Mouse (Mus musculus) forebrain, embryonic 10.5 days (tissue): ENCODE measurements around the gene Olfr787. TPM values are rescaled to one million over a fixed set of nuclear protein-coding genes. Genes with fewer than 3 reads are reported as not detected.

Source experiments
- DNase-seq: peaks from one replicate; pipeline ENCODE4 v3.0.0-alpha.2; 2017; ENCODE audit warnings: low spot score; ENCODE audit errors: extremely low spot score
- H3K27ac ChIP-seq: fragments of 300-500 bp; sonication (generic); 2 replicates; pipeline ENCODE4 v1.5.1; 2016; ENCODE audit warnings: mild to moderate bottlenecking
- H3K27me3 ChIP-seq: fragments of 300-500 bp; sonication (generic); 2 replicates; pipeline ENCODE4 v1.6.1; 2016; ENCODE audit warnings: mild to moderate bottlenecking; ENCODE audit not compliant: poor library complexity, severe bottlenecking
- H3K36me3 ChIP-seq: fragments of 300-500 bp; sonication (generic); replicated peaks from 2 replicates; pipeline ENCODE4 v1.6.1; 2016; ENCODE audit warnings: mild to moderate bottlenecking, moderate library complexity
- H3K4me1 ChIP-seq: fragments of 300-500 bp; sonication (generic); 2 replicates; pipeline ENCODE4 v1.6.1; 2016
- H3K4me3 ChIP-seq: fragments of 300-500 bp; sonication (generic); 2 replicates; pipeline ENCODE4 v1.5.1; 2016; ENCODE audit warnings: mild to moderate bottlenecking, moderate library complexity
- H3K9me3 ChIP-seq: fragments of 300-500 bp; sonication (generic); 2 replicates; pipeline ENCODE4 v1.6.1; 2016; ENCODE audit warnings: mild to moderate bottlenecking, moderate library complexity
- WGBS: fragments of 180-500 bp; shearing (Covaris S2); methylation state at CpG from one replicate; pipeline ENCODE4 v1.1.7; 2016; 5-methylcytosine and 5-hydroxymethylcytosine counted together
- polyA plus RNA-seq: library from polyadenylated mRNA; unstranded; fragments of >200 nt; fragmentation: Nextera tagmentation; extraction: Ambion mirVana; gene quantifications from 2 replicates; pipeline ENCODE4 v1.2.1, GENCODE M21; 2016

Gene Olfr787
- polyA plus RNA-seq, result not detected in 2 replicates

DNA sequence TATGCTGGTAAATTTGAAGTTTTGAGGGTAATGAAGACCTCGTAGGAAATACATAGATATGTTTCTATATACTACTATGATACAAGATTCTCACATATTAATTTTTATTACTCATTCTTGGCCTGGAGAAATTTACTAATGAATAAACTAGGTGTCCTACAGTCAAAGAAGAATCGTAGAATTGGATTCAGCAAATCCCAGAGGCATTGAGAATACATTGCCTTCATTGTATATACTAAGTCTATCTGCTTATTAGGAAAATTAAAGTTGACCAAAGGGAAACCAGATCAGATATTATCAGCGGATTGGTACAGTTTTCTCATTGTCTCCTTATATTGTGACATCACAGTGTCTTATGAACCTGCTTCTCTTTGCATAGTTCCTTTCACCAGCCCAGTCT, at the start of gene Olfr787:
Olfr787 (plus strand) TSS at position 301 of the 400 bp plus-strand sequence.
- no peaks in the 10 kb centered on the region for H3K9me3 ChIP-seq
- H3K4me1 ChIP-seq, result no peaks in the 10 kb centered on the region
- no peak within 1 kb of the TSS for H3K27ac ChIP-seq
- no peaks in the 10 kb centered on the region for H3K36me3 ChIP-seq
- no peak for DNase-seq
- H3K27me3 ChIP-seq, result no peaks in the 10 kb centered on the region
- 84% methylated on average over 3 of the region's 3 CpGs for WGBS
- H3K4me3 ChIP-seq, result no peak within 1 kb of the TSS

DNA sequence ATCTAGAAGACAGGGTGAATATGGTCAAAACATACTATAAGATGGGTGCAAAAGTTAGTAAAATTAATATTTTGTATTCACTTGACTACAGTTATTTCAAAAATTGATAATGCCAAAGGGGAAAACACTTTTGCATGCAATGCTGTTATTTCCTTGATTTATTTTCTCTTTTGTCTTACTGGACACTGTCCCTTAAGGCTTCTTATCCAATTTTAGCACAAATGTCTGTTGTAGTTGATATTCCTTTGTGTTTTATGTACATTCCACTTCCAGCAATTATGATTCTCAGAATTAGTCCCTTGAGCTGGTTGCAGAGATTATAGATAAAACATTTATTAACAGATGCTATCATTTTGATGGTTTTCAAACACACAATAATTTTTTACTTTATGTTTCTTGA, 34.7 kb upstream of the Olfr787 start, which contains the start of gene Olfr786:
Olfr786 (plus strand) TSS at position 301 of the 400 bp plus-strand sequence.
- Histone ChIP-seq H3K27me3 (no peaks in the 10 kb centered on the region), H3K4me1 (no peaks in the 10 kb centered on the region), H3K9me3 (no peaks in the 10 kb centered on the region), H3K36me3 (no peaks in the 10 kb centered on the region), H3K4me3 (no peak within 1 kb of the TSS), H3K27ac (no peak within 1 kb of the TSS)
- DNase-seq, result no peak

DNA sequence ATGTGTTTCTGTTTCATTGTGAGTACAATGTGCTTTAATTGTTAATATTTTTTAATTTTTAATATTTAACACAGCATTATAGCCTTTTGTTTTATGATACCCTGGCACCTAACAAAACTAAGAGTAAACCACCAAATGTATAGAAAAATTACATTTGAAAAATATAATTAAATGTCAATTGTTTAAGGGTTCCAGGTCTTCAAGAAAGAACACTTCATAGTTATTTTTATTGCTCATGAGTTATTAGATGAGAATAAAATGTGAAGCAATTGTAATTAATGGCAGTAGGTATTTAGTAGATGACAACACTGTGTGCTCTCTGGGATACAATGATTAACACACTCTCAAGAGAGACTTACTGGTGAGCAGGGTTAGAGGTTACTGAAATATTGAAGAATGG, 9.0 kb downstream of the Olfr787 start, which contains the start of gene Olfr788:
Olfr788 (plus strand) TSS at position 301 of the 400 bp plus-strand sequence.
- H3K4me1 ChIP-seq, result no peaks in the 10 kb centered on the region
- no peaks in the 10 kb centered on the region for H3K9me3 ChIP-seq
- H3K27ac ChIP-seq, result no peak within 1 kb of the TSS
- H3K4me3 ChIP-seq, result no peak within 1 kb of the TSS
- no peaks in the 10 kb centered on the region for H3K27me3 ChIP-seq
- no peaks in the 10 kb centered on the region for H3K36me3 ChIP-seq
- DNase-seq, result no peak

DNA sequence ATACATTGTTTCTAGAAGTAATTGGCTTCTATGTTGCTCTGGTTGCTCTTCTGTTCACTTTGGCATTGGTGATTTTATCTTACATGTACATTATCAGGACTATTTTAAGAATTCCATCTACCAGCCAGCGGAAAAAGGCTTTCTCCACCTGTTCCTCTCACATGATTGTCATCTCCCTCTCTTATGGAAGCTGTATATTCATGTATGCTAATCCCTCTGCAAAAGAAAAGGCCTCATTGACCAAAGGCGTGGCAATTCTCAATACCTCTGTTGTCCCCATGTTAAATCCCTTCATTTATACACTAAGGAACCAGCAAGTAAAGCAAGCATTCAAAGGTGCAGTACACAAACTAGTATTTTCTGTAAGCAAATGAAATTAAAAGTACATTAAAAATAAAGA, 11.6 kb downstream of the Olfr787 start:
- 71% methylated on average over 2 of the region's 2 CpGs for WGBS
- no peaks in the 10 kb centered on the region for H3K9me3 ChIP-seq
- no peak for DNase-seq

DNA sequence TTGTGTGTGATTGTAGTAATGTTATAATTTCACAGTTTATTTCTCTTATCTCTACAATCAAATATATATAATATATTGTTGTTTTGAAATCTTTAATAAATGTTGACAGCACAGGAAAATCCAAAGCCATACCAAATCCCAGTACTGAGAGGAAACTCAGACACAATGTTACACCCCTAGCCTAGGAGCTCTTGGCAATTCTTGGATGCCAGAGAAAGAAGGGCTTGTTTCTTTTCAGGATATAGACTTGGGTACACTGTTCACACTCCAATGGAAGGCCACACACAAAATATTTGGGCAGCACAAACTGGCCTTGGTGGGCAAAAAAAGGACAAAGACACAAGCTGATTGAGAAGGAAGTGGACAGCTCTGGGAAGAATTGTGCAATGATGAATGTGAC, 12.1 kb downstream of the Olfr787 start:
- Histone ChIP-seq H3K4me1 (no peaks in the 10 kb centered on the region), H3K27ac (no peak overlapping the region), H3K9me3 (no peaks in the 10 kb centered on the region), H3K27me3 (no peaks in the 10 kb centered on the region), H3K36me3 (no peaks in the 10 kb centered on the region), H3K4me3 (no peak overlapping the region)
- DNase-seq, result no peak

More for the DNA sequence above, 11.6 kb downstream of the Olfr787 start:
- Histone ChIP-seq H3K4me1 (no peaks in the 10 kb centered on the region), H3K27me3 (no peaks in the 10 kb centered on the region), H3K36me3 (no peaks in the 10 kb centered on the region), H3K27ac (no peak overlapping the region), H3K4me3 (no peak overlapping the region)

DNA sequence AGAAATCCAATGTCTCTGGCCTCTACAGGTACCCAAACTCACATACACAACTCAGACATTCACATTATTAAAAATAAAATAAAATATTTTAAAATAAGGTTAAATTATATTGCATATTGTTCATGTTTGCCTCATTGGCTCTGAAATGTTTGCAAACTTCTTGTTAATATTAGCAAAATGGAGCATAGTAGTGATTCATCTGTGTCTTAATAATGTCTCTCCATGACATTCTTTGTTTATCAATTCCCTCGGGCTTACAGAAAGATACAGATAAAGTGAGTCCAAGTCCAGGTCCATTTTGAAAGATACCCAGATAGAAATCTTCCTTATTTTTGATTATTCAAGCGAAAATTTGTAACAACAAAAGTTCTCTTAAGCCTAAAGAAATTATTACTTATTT, 22.8 kb downstream of the Olfr787 start, which contains the start of gene Olfr789:
Olfr789 (plus strand) TSS at position 301 of the 400 bp plus-strand sequence.
- no peak for DNase-seq
- 81% methylated on average over 2 of the region's 2 CpGs for WGBS
- no peaks in the 10 kb centered on the region for H3K9me3 ChIP-seq
- H3K4me1 ChIP-seq, result no peaks in the 10 kb centered on the region
- H3K4me3 ChIP-seq, result no peak within 1 kb of the TSS
- H3K36me3 ChIP-seq, result no peaks in the 10 kb centered on the region
- no peak within 1 kb of the TSS for H3K27ac ChIP-seq
- H3K27me3 ChIP-seq, result no peaks in the 10 kb centered on the region

DNA sequence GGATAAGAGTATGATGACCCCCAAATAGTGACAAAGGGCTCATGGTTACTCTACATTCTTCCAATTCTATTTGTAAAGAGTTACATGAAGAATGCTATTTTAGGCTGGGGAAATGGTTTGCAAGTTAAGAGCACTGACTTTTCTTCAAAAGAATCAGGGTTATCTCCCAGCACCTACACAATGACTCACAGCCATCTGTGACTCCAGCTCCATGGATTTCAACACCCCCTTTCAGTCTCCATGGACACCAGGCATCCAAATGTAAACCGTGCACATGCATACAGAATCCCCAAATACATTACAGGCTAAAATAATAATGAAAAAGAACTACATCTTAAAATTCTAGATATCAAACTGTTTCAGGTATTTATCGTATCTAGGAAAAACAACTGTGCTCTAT, 28.4 kb downstream of the Olfr787 start:
- Histone ChIP-seq H3K36me3 (no peaks in the 10 kb centered on the region), H3K9me3 (no peaks in the 10 kb centered on the region), H3K27me3 (no peaks in the 10 kb centered on the region), H3K27ac (no peak overlapping the region), H3K4me3 (no peak overlapping the region), H3K4me1 (no peaks in the 10 kb centered on the region)
- DNase-seq, result no peak
- WGBS, result 83% methylated on average over 2 of the region's 2 CpGs

DNA sequence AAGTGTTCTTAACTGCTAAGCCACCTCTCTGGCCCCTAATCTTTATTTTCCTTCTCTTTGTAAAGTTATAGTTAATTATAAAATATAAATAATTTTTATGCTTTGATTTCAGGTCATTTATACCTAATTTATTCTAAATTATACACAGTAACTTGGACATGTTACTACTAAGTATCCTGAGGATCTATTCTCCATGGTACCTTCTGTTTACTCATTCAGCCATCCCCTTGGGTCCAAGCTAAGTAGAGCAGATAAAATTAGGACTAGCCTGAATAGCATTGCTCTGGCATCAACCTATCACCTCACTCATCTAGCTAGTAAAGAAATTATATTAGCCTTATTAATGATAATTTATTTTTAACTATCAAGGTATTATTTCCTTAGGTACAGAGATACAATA, 36.5 kb downstream of the Olfr787 start, which contains the start of gene Olfr790:
Olfr790 (plus strand) TSS at position 301 of the 400 bp plus-strand sequence.
- DNase-seq, result no peak
- Histone ChIP-seq H3K27ac (no peak within 1 kb of the TSS), H3K36me3 (no peaks in the 10 kb centered on the region), H3K4me3 (no peak within 1 kb of the TSS), H3K4me1 (no peaks in the 10 kb centered on the region), H3K27me3 (no peaks in the 10 kb centered on the region), H3K9me3 (no peaks in the 10 kb centered on the region)

Other genes starting within 250 kb of the Olfr787 start
- not detected in 2 replicates for gene Olfr774, start 225.7 kb upstream of the Olfr787 start, polyA plus RNA-seq
- gene Olfr775, start 213.4 kb upstream of the Olfr787 start, polyA plus RNA-seq, result not detected in 2 replicates
- gene Olfr776, start 202.7 kb upstream of the Olfr787 start, polyA plus RNA-seq, result not detected in 2 replicates
- not detected in 2 replicates for gene Olfr777, start 190.4 kb upstream of the Olfr787 start, polyA plus RNA-seq
- not detected in 2 replicates for gene Olfr780, start 143.7 kb upstream of the Olfr787 start, polyA plus RNA-seq
- gene Olfr781, start 133.0 kb upstream of the Olfr787 start, polyA plus RNA-seq, result not detected in 2 replicates
- gene Olfr782, start 113.0 kb upstream of the Olfr787 start, polyA plus RNA-seq, result not detected in 2 replicates
- 0.06 TPM in 1 of 2 replicates, not detected in the other for gene Olfr784, start 77.8 kb upstream of the Olfr787 start, polyA plus RNA-seq
- gene Olfr785, start 56.4 kb upstream of the Olfr787 start, polyA plus RNA-seq, result not detected in 2 replicates
- gene Olfr786, start 34.6 kb upstream of the Olfr787 start, polyA plus RNA-seq, result not detected in 2 replicates
- gene Olfr788, start 9.1 kb downstream of the Olfr787 start, polyA plus RNA-seq, result not detected in 2 replicates
- gene Olfr789, start 22.9 kb downstream of the Olfr787 start, polyA plus RNA-seq, result not detected in 2 replicates
- gene Olfr790, start 36.6 kb downstream of the Olfr787 start, polyA plus RNA-seq, result not detected in 2 replicates
- not detected in 2 replicates for gene Olfr791, start 59.9 kb downstream of the Olfr787 start, polyA plus RNA-seq
- not detected in 2 replicates for gene Olfr792, start 77.3 kb downstream of the Olfr787 start, polyA plus RNA-seq
- not detected in 2 replicates for gene Olfr794, start 105.8 kb downstream of the Olfr787 start, polyA plus RNA-seq
- gene Olfr796, start 150.7 kb downstream of the Olfr787 start, polyA plus RNA-seq, result not detected in 2 replicates
- not detected in 2 replicates for gene Olfr798, start 166.1 kb downstream of the Olfr787 start, polyA plus RNA-seq
- not detected in 2 replicates for gene Olfr799, start 175.6 kb downstream of the Olfr787 start, polyA plus RNA-seq
- not detected in 2 replicates for gene Olfr800, start 195.8 kb downstream of the Olfr787 start, polyA plus RNA-seq
- not detected in 2 replicates for gene Olfr801, start 212.0 kb downstream of the Olfr787 start, polyA plus RNA-seq
- not detected in 2 replicates for gene Olfr802, start 226.3 kb downstream of the Olfr787 start, polyA plus RNA-seq
- not detected in 2 replicates for gene Olfr803, start 232.4 kb downstream of the Olfr787 start, polyA plus RNA-seq
- gene Olfr804, start 241.3 kb downstream of the Olfr787 start, polyA plus RNA-seq, result not detected in 2 replicates